Mouse (Mus musculus): ENCODE results near the gene Tma7.

- TF ChIP-seq POLR2A (IDR thresholded peaks at IDR 0.05; ENCODE audit: borderline replicate concordance, insufficient read depth, low read length) (no peak), CTCF (IDR thresholded peaks at IDR 0.05; ENCODE audit: borderline replicate concordance, insufficient read depth, low read depth, low read length) (no peak)
Measured at GRCm38 (mm10) chr9:109051011-109051501, 31.3 kb downstream of the Tma7 start.
